Mouse (Mus musculus): Measurements from ENCODE around the gene Cct7.

Cct7 gene

DNA sequence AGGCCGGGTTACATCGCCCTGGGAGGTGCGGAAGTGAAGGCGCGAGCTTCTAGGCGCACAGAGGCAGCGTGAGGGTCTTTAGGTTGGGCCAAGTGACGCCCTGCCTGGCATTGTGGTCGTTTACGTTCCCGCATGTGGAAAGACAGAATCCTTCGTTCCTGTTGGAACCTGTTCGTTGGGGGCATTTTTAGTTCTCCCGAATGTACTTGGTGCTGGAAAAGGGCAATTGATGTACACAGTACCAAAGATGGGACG, 1.0 kb downstream of the Cct7 start:
- DNase-seq (ENCODE audit: low spot score in 2 of 2), result no peak

- DNase-seq (ENCODE audit: low spot score in 2 of 2), result peak; percentile 28
These were observed 1.5 kb downstream of the Cct7 start for GRCm38 (mm10) chr6:85452816-85453215.

GRCm38 (mm10) chr6:85459621-85460020, 8.3 kb downstream of the Cct7 start:
- no peak for DNase-seq (ENCODE audit: low spot score in 2 of 2)

DNA sequence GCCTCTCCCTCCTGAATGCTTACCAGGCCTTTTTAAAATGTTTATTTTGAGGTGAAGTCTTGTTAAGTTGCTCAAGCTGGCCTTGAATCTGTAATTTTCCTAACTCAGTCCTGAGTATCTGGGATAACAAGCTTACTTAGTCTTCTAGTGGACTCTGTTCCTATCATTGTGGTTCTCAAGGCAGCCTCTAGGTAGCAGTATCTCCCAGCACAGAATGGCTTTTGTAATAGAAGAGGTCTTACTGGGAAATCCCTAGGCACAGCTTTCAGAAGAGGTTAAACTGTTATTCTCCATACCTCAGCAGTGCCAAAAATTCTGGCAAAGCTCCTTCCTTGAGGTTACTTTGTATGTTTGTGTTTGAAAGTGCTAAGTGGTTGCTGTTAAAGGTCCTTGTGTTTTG, 14.1 kb downstream of the Cct7 start:
- DNase-seq (ENCODE audit: low spot score in 2 of 2), result no peak

GRCm38 (mm10) chr6:85469660-85470430, 18.5 kb downstream of the Cct7 start:
- DNase-seq (ENCODE audit: low spot score in 2 of 2), result no peak

- DNase-seq (ENCODE audit: low spot score in 2 of 2), result no peak
These were observed 20.6 kb downstream of the Cct7 start for GRCm38 (mm10) chr6:85471962-85472361.

DNA sequence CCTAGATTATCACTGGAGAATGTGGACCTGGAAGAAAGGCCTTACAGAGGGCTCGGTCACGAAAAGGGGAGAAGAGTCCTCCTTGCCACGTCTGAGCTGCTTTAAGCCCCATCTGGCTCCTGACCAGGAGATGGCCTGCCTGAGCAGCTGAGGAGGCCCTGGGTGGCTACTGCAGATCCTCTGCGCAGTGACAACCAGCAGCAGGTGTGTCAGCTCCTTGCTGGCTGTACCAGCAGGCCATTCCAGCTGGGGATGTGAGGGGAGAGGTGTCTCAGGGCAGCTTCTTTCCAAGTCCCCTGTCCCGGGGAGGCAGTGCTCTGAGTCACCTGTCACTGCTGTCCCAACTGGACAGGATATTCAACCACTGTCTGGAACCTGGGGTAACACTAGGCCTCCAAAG, 21.2 kb downstream of the Cct7 start:
- no peak for DNase-seq (ENCODE audit: low spot score in 2 of 2)

DNA sequence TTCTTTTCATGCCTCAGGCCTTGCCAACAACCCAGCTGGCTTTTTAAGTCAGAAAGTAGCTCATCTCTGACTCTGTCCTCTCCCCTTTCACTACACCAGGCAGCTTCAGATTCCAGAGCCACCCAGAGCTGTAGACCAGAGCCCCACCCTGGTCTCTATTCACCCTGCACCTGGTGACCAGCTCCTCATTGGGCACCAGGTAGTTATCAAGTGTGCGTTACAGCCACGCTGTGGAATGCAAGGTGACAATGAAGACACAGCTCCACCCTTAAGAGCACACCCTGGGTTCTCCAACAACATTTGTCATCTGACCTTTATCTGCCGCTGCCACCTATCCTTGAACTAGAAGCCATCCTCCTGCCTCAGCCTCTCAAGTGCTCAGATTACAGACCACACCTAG, 24.3 kb downstream of the Cct7 start:
- no peak for DNase-seq (ENCODE audit: low spot score in 2 of 2)

DNA sequence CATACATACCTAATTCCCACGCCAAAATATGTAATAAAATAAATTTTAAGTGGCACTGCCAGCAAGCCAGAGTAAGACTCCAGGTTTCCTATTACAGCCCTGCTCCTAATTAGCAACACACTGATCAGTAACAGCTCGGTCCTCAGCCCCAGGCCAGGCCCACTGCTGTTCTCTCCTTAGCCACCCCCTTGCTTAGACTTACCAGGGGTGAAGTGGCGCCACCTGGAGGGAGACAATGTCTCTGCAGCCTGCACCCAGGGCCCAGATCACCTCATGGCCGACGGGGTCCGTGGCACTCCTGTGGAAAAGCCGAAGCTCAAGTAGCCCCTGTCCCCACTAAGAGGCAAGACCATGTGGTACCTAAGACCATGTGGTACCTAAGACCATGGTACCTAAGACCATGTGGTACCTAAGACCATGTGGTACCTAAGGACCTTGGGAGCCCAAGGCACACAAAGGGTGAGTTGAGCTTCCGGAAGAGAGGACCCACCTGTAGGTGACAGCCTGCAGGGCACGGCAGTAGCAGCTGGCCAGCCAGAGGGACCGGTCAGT, 26.1 kb downstream of the Cct7 start:
- peak; percentile 22 to 60 for DNase-seq (ENCODE audit: low spot score in 2 of 2)

GRCm38 (mm10) chr6:85478416-85478815, 27.1 kb downstream of the Cct7 start:
- no peak for DNase-seq (ENCODE audit: low spot score in 2 of 2)

DNA sequence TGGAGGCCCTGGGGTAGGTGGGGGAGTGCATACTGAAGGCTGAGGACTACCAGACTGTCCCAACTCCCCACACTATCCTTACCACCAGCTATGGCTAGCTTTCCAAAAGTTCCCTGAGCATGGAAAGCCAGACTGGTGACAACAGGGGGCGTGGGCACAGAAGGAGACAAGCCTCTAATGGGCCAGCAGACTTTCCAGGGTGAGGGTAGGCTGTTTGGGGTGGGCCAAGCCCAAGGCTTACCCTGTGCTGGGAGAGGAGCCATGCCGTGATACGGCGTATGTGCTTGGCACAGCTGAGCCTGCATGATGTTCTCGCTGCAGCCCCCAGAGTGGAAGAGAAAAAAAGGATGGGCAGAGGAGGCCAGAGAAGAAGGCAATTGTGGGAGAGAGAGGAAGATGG, 28.7 kb downstream of the Cct7 start:
- DNase-seq (ENCODE audit: low spot score in 2 of 2), result no peak

DNA sequence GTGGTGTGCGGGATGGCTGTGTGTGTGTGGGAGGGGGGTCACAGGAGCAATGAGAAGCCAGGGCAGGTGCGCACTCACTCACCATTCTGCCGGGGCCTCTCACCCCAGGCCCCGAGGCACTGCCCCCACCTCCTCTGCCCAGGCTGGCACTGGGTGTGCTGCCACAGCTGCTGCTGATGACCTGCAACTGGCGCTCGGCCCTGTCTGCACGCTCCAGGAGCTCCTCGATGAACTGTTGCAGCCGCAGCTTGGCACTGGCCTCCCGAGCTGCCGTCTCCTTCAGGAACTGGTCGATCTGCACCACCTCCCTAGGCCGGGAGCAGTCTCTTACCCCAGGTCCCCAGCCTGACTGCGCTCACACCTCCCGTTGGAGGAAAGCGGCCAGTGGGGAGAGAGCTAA, 29.4 kb downstream of the Cct7 start:
- no peak for DNase-seq (ENCODE audit: low spot score in 2 of 2)

DNA sequence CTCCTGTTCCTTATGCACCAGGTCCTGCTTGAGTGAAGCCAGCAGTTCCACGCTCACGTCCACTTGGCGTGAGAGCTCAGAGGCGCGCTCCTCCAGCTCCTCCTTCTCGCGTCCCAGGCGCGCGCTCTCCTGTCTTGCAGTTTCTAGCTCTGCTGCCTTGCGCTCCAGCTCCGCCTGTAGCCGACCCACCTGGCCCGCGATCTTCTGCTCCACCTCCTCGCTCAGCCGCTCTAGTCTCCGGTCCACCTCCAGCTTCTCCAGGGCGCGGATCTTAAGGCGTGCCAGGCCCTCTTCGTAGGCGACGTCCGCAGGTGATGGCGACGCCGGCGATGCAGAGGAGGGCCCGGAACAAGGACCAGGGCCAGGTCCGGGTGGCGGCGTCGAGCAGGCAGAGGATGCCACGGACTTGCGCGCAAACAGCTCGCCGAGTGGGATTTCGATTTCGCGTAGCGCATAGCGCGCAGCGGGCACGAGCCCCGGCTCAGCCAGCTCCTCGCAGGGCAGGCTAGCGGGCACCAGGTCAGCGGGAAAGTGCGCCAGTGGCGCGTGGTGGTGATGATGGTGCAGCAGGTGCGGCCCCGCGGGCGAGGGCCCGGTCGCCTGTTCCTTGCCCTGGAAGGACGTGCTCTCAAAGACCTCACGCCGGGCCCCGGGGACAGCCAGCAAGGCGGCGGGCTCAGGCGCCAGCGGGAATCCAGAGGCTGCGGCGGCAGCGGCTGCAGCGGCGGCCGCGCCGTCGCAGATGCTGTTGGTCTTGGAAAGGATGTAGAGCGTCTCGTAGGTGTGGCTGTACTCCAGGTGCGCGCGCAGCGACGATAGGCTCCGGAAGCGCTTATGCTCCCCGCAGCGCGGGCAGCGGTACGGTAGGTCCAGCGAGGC, 32.8 kb downstream of the Cct7 start:
- no peak for DNase-seq (ENCODE audit: low spot score in 2 of 2)

GRCm38 (mm10) chr6:85485738-85486137, 34.4 kb downstream of the Cct7 start:
- DNase-seq (ENCODE audit: low spot score in 2 of 2), result no peak

DNA sequence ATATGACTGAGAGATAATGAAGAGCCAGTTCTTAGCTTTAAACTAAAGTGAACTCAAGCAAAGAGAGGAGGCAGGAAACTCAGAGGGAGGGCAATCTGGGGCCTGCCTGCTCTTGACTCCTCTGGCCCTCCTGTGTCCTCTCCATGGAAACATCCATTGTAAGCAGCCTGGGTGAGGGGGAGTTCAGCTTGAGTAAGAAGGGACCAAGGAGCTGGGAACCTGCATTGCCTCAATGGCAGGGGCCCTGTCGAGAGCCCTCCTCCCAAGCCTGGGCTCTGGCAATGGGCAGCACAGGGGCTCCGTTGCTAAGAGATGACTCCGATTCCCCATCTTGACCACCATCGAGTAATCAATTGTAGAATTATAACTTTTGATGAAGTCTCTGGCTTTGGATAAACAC, 37.2 kb downstream of the Cct7 start:
- no peak for DNase-seq (ENCODE audit: low spot score in 2 of 2)

GRCm38 (mm10) chr6:85489717-85490116, 38.4 kb downstream of the Cct7 start:
- no peak for DNase-seq (ENCODE audit: low spot score in 2 of 2)

DNA sequence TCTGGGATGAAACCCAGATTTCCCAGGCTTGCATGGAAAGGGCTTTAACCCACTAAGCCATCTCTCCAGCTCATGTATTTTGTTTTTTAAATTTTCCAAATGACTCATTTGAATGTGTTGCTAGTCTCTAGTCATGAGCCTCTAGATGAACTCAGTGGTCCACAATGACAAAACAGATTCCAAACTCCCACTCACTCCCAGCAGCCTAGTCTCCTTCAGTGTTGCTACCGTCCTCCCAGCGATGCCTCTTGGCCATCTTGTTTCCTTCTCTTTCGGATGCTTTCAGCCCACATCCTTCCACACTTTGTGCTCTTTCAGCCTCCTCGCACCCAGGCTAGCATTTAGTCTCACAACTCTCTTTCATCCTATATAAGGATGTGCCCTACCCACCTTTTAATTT, 38.9 kb downstream of the Cct7 start:
- no peak for DNase-seq (ENCODE audit: low spot score in 2 of 2)

DNA sequence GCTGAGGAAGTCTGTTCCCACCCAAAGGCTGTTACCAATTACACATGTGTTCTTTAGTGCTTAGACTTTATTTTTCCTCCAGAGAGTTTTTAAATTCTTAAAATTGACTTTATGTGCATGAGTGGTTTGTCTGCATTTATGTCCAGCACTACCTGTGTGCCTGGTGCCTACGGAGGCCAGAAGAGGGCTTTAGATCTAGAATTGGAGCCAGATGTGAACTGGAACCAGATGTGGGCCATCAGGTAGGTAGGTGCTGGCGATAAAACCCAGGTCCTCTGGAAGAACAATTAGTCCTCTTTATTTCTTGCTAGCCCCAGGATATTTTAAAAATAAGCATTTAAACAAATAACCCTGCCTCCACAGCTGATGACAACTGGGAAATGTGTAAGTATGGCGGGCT, 40.3 kb downstream of the Cct7 start:
- no peak for DNase-seq (ENCODE audit: low spot score in 2 of 2)

GRCm38 (mm10) chr6:85496976-85497375, 45.7 kb downstream of the Cct7 start:
- no peak for DNase-seq (ENCODE audit: low spot score in 2 of 2)

DNA sequence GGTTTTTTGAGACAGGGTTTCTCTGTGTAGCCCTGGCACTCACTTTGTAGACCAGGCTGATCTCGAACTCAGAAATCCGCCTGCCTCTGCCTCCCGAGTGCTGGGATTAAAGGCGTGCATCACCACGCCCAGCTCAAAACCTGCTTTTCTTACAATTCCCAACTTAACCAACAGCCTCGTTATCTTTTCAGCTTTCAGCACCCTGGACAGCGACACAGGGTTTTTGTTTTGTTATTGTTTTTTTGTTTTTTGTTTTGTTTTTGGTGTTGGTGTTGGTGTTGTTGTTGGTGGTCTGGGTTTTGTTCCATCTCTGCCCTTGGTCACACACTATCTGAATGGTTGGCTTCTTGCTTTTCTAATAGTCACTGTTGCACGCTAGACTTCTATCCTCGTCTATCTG, 46.8 kb downstream of the Cct7 start:
- DNase-seq (ENCODE audit: low spot score in 2 of 2), result no peak

GRCm38 (mm10) chr6:85500416-85500815, 49.1 kb downstream of the Cct7 start:
- DNase-seq (ENCODE audit: low spot score in 2 of 2), result no peak

- DNase-seq (ENCODE audit: low spot score in 2 of 2), result no peak
These were observed 50.3 kb downstream of the Cct7 start for GRCm38 (mm10) chr6:85501571-85502102.

Data from spleen, postnatal 10 days (tissue).